Mouse (Mus musculus): ENCODE data around the gene Plxna3. TPM values are rescaled to one million over a fixed set of nuclear protein-coding genes. Genes with fewer than 3 reads are reported as not detected.

The Plxna3 gene
- total and polyA plus RNA-seq, 3 experiments: 2.0 to 5.0 (median 4.9) TPM

- dilution Hi-C loops (cut with MboI; ENCODE audit: extremely low pct_ligation_motif_present, extremely low pct_unique_long_range_greater_than_20kb, low sequenced_read_pairs): no loop called here
- in situ Hi-C loops (cut with MboI; ENCODE audit: low pct_ligation_motif_present, low pct_unique_long_range_greater_than_20kb, low sequenced_read_pairs): loop anchor here (25.0 kb wide), 1 partner anchor 597 kb away; the partner anchor contains the start of genes Idh3g and Ssr4
These were observed 55.6 kb downstream of the Plxna3 start for GRCm38 (mm10) chrX:74384451-74384850.

GRCm38 (mm10) chrX:74388153-74388552 lies 59.3 kb downstream of the Plxna3 start:
- Histone ChIP-seq H3K4me1 (ENCODE audit: control insufficient read depth in 1 of 2, insufficient read depth in 2 of 2) (peaks cover 0 to 4% of the 10 kb centered on the region in 2 experiments; a peak in 1 of 4 replicates), H3K4me2 (ENCODE audit: insufficient read depth, low read depth, poor library complexity, severe bottlenecking) (no peak overlapping the region), H3K36me3 (replicated peaks in 1 of 2; ENCODE audit: control insufficient read depth in 1 of 2, insufficient read depth in 1 of 2, low read length in 1 of 2) (peaks cover 22 to 50% of the 10 kb centered on the region in 2 experiments), H3K27ac (ENCODE audit: insufficient read depth, low read depth) (no peak overlapping the region), H3K27me3 (replicated peaks) (no peaks in the 10 kb centered on the region), H3K4me3 (replicated peaks in 1 of 3; ENCODE audit: low read depth in 2 of 3, low read length in 2 of 3, poor library complexity in 1 of 3) (no peak overlapping the region), H3K9ac (ENCODE audit: insufficient read depth, low read depth) (no peak overlapping the region), H3K79me2 (replicated peaks; ENCODE audit: control insufficient read depth, extremely low read depth, insufficient read depth, poor library complexity, severe bottlenecking) (no peaks in the 10 kb centered on the region), H3K9me3 (replicated peaks; ENCODE audit: low read length) (no peaks in the 10 kb centered on the region)
- in situ Hi-C loops (cut with MboI; ENCODE audit: low pct_ligation_motif_present, low pct_unique_long_range_greater_than_20kb, low sequenced_read_pairs): loop anchor here (25.0 kb wide), 1 partner anchor 601 kb away; the partner anchor contains the start of genes Idh3g and Ssr4
- DNase-seq (ENCODE audit: extremely low read depth): no peak
- dilution Hi-C loops (cut with MboI; ENCODE audit: extremely low pct_ligation_motif_present, extremely low pct_unique_long_range_greater_than_20kb, low sequenced_read_pairs): no loop called here
- TF ChIP-seq MXI1 (IDR thresholded peaks at IDR 0.05; ENCODE audit: low read depth, low read length) (no peak), UBTF (IDR thresholded peaks at IDR 0.05; ENCODE audit: low read depth, low read length) (no peak), POLR2A (IDR thresholded peaks at IDR 0.05; ENCODE audit: low read depth, low read length) (no peak), PAX5 (IDR thresholded peaks at IDR 0.05; ENCODE audit: low read length) (no peak), CTCF (conservative IDR thresholded peaks at IDR 0.05 in 1 of 2, IDR thresholded peaks at IDR 0.05 in 1 of 2; ENCODE audit: low read depth in 2 of 2, low read length in 2 of 2) (no peak), EP300 (IDR thresholded peaks at IDR 0.05; ENCODE audit: low read length) (no peak), MYC (IDR thresholded peaks at IDR 0.05; ENCODE audit: low read depth, low read length) (no peak), IRF4 (IDR thresholded peaks at IDR 0.05; ENCODE audit: low read depth, low read length) (no peak), MEF2A (IDR thresholded peaks at IDR 0.05; ENCODE audit: borderline replicate concordance, low read depth, low read length) (no peak), SMC3 (IDR thresholded peaks at IDR 0.05; ENCODE audit: low read depth, low read length) (no peak), BHLHE40 (IDR thresholded peaks at IDR 0.05; ENCODE audit: low read depth, low read length) (no peak), JUN (IDR thresholded peaks at IDR 0.05; ENCODE audit: insufficient read depth, low read depth, low read length) (no peak), ELF1 (IDR thresholded peaks at IDR 0.05; ENCODE audit: low read depth, low read length) (no peak), GABPA (IDR thresholded peaks at IDR 0.05; ENCODE audit: insufficient replicate concordance, low read depth, low read length) (no peak), CHD2 (IDR thresholded peaks at IDR 0.05; ENCODE audit: low read length) (no peak), RCOR1 (conservative IDR thresholded peaks at IDR 0.05; ENCODE audit: low read depth, low read length) (no peak), NRF1 (IDR thresholded peaks at IDR 0.05; ENCODE audit: low read depth, low read length) (no peak), NELFE (IDR thresholded peaks at IDR 0.05; ENCODE audit: low read depth, low read length) (no peak), TBP (conservative IDR thresholded peaks at IDR 0.05; ENCODE audit: low read depth, low read length) (no peak)

More at GRCm38 (mm10) chrX:74384451-74384850, 55.6 kb downstream of the Plxna3 start:
- no peak overlapping the region for H3K27ac ChIP-seq (ENCODE audit: insufficient read depth, low read depth)
- no peak for DNase-seq (ENCODE audit: extremely low read depth)
- no peaks in the 10 kb centered on the region for H3K79me2 ChIP-seq (replicated peaks; ENCODE audit: control insufficient read depth, extremely low read depth, insufficient read depth, poor library complexity, severe bottlenecking)
- peaks cover 14 to 38% of the 10 kb centered on the region in 2 experiments for H3K36me3 ChIP-seq (replicated peaks in 1 of 2; ENCODE audit: control insufficient read depth in 1 of 2, insufficient read depth in 1 of 2, low read length in 1 of 2)
- H3K27me3 ChIP-seq (replicated peaks): no peaks in the 10 kb centered on the region
- H3K4me2 ChIP-seq (ENCODE audit: insufficient read depth, low read depth, poor library complexity, severe bottlenecking): no peak overlapping the region
- no peak overlapping the region for H3K9ac ChIP-seq (ENCODE audit: insufficient read depth, low read depth)
- no peaks in the 10 kb centered on the region for H3K4me1 ChIP-seq (ENCODE audit: control insufficient read depth in 1 of 2, insufficient read depth in 2 of 2)
- H3K4me3 ChIP-seq (replicated peaks in 1 of 3; ENCODE audit: low read depth in 2 of 3, low read length in 2 of 3, poor library complexity in 1 of 3): no peak overlapping the region
- no peaks in the 10 kb centered on the region for H3K9me3 ChIP-seq (replicated peaks; ENCODE audit: low read length)
- TF ChIP-seq ZKSCAN1 (IDR thresholded peaks at IDR 0.05; ENCODE audit: borderline replicate concordance, low read depth, low read length) (no peak), MXI1 (IDR thresholded peaks at IDR 0.05; ENCODE audit: low read depth, low read length) (no peak), SMC3 (IDR thresholded peaks at IDR 0.05; ENCODE audit: low read depth, low read length) (no peak), RAD21 (IDR thresholded peaks at IDR 0.05; ENCODE audit: low read depth, low read length) (no peak), ZC3H11A (IDR thresholded peaks at IDR 0.05; ENCODE audit: low read depth, low read length) (no peak), HCFC1 (IDR thresholded peaks at IDR 0.05; ENCODE audit: low read depth, low read length) (no peak), EP300 (IDR thresholded peaks at IDR 0.05; ENCODE audit: low read length) (no peak), JUN (IDR thresholded peaks at IDR 0.05; ENCODE audit: insufficient read depth, low read depth, low read length) (no peak)
